Mouse (Mus musculus) bone marrow, adult 2 months (tissue): Measurements from ENCODE around the gene Tubgcp6. TPM values are rescaled to one million over a fixed set of nuclear protein-coding genes. Genes with fewer than 3 reads are reported as not detected.
A peak's percentile ranks its signal among the peaks of the same experiment; 100 is the strongest.

Source experiments
- H3K27ac ChIP-seq: fragments of 200-500 bp; 2 replicates; pipeline ENCODE4 v1.5.1; 2012; ENCODE audit warnings: low read depth, mild to moderate bottlenecking, control low read depth, inconsistent platforms, low read length; ENCODE audit not compliant: control insufficient read depth, poor library complexity, insufficient read depth
- H3K4me1 ChIP-seq: fragments of 200-500 bp; 2 replicates; pipeline ENCODE4 v1.6.1; 2011; ENCODE audit warnings: low read length; ENCODE audit not compliant: control insufficient read depth, insufficient read depth
- H3K4me3 ChIP-seq: fragments of 200-500 bp; replicated peaks from 2 replicates; pipeline ENCODE3; 2011; ENCODE audit warnings: mild to moderate bottlenecking, low read depth, low read length, control low read depth; ENCODE audit not compliant: control insufficient read depth
- CTCF ChIP-seq: fragments of 200-500 bp; IDR thresholded peaks from 2 replicates; pipeline ENCODE4 v1.5.1; 2011; ENCODE audit warnings: low read length, control low read depth; ENCODE audit not compliant: control insufficient read depth, insufficient read depth
- POLR2A ChIP-seq: fragments of 200-500 bp; IDR thresholded peaks from 2 replicates; pipeline ENCODE4 v1.6.1; 2011; ENCODE audit warnings: low read depth, mild to moderate bottlenecking, control low read depth, low read length, borderline replicate concordance; ENCODE audit not compliant: control insufficient read depth
- WGBS: fragments of 180-500 bp; shearing (Covaris S2); methylation state at CpG from one replicate; pipeline ENCODE4 v1.1.7; 2018; 5-methylcytosine and 5-hydroxymethylcytosine counted together
- polyA plus RNA-seq: library from polyadenylated mRNA; stranded (reverse); fragments of >200 nt; gene quantifications from 2 replicates; pipeline ENCODE4 v1.2.4, GENCODE M21; 2011; ENCODE audit warnings: low replicate concordance; ENCODE audit not compliant: missing spikeins, insufficient read depth, insufficient read length

Gene Tubgcp6
- polyA plus RNA-seq, 1 experiment, result 31.9 TPM

GRCm38 (mm10) chr15:89088607-89089247 lies 34.2 kb downstream of the Tubgcp6 start, which contains the start of gene Selenoo:
Selenoo (plus strand) TSS chr15:89089084.
- Histone ChIP-seq H3K27ac (peak within 1 kb of the TSS; percentile 92), H3K4me3 (peak within 1 kb of the TSS; percentile 89), H3K4me1 (peaks cover 3% of the 10 kb centered on the region; the same call in 1 of the 2 replicates)
- 2% methylated on average over 38 of the region's 38 CpGs for WGBS
- TF ChIP-seq CTCF (no peak), POLR2A (peak; percentile 82; the same call in 1 of the 2 replicates)

GRCm38 (mm10) chr15:89084826-89085225 lies 38.1 kb downstream of the Tubgcp6 start:
- TF ChIP-seq CTCF (no peak), POLR2A (no peak)
- no peak overlapping the region for H3K27ac ChIP-seq
- no peaks in the 10 kb centered on the region; the same call in 1 of the 2 replicates for H3K4me1 ChIP-seq
- WGBS, result 88% methylated on average over 2 of the region's 2 CpGs
- H3K4me3 ChIP-seq, result no peak overlapping the region

- H3K27ac ChIP-seq, result no peak overlapping the region
- WGBS, result 97% methylated on average over 1 of the region's 1 CpGs
- no peak overlapping the region for H3K4me3 ChIP-seq
- TF ChIP-seq CTCF, result no peak
- no peak for TF ChIP-seq POLR2A
- no peaks in the 10 kb centered on the region; the same call in 1 of the 2 replicates for H3K4me1 ChIP-seq
These were observed 39.0 kb downstream of the Tubgcp6 start for GRCm38 (mm10) chr15:89083906-89084305.

- peak overlapping the region; percentile 67 for H3K27ac ChIP-seq
- H3K4me1 ChIP-seq, result peaks cover 5% of the 10 kb centered on the region; the same call in 1 of the 2 replicates
- TF ChIP-seq CTCF (no peak), POLR2A (no peak)
- peak overlapping the region; percentile 69 for H3K4me3 ChIP-seq
- 4% methylated on average over 9 of the region's 9 CpGs for WGBS
These were observed 44.6 kb downstream of the Tubgcp6 start for GRCm38 (mm10) chr15:89078208-89078836.

GRCm38 (mm10) chr15:89076156-89076731 lies 46.7 kb downstream of the Tubgcp6 start:
- 1% methylated on average over 39 of the region's 39 CpGs for WGBS
- Histone ChIP-seq H3K4me3 (peak overlapping the region; percentile 75), H3K4me1 (peaks cover 5% of the 10 kb centered on the region; the same call in 1 of the 2 replicates), H3K27ac (peak overlapping the region; percentile 81)
- no peak for TF ChIP-seq POLR2A
- no peak for TF ChIP-seq CTCF

- WGBS, result under 1% methylated on average over 59 of the region's 59 CpGs
- H3K27ac ChIP-seq, result peak overlapping the region; percentile 93
- H3K4me1 ChIP-seq, result peaks cover 5% of the 10 kb centered on the region; the same call in 1 of the 2 replicates
- peak overlapping the region; percentile 91 for H3K4me3 ChIP-seq
- TF ChIP-seq POLR2A, result peak; percentile 57; the same call in 1 of the 2 replicates
- TF ChIP-seq CTCF, result peak; percentile 20; the same call in 1 of the 2 replicates
These were observed 47.3 kb downstream of the Tubgcp6 start for GRCm38 (mm10) chr15:89075478-89076147.

GRCm38 (mm10) chr15:89074613-89075477 lies 48.1 kb downstream of the Tubgcp6 start, which contains the start of gene Trabd:
Trabd (plus strand) TSS chr15:89075124.
- H3K27ac ChIP-seq, result peak within 1 kb of the TSS; percentile 93
- H3K4me1 ChIP-seq, result peaks cover 5% of the 10 kb centered on the region; the same call in 1 of the 2 replicates
- TF ChIP-seq CTCF (no peak), POLR2A (no peak)
- peak within 1 kb of the TSS; percentile 91 for H3K4me3 ChIP-seq
- WGBS, result 19% methylated on average over 11 of the region's 11 CpGs
